1 mouse cellular context compared by ENCODE assay signal in genomic region chr10:126952375-126952774, GRCm38 (mm10).
TF ChIP-seq lines count a peak whose summit lies in the region.

No protein-coding gene starts in this region.

TF ChIP-seq in MEL, 35 proteins besides CTCF, POLR2A, EP300 and RAD21:
- TF ChIP-seq ZNF384 (IDR thresholded peaks at IDR 0.05; ENCODE audit: low read depth, low read length) (no peak), SMC3 (IDR thresholded peaks at IDR 0.05; ENCODE audit: low read depth, low read length) (no peak), CHD2 (IDR thresholded peaks at IDR 0.05; ENCODE audit: low read length) (no peak), MEF2A (IDR thresholded peaks at IDR 0.05; ENCODE audit: extremely low read depth, insufficient replicate concordance, low read depth, low read length, poor library complexity, severe bottlenecking) (no peak)
